Mouse (Mus musculus) lung, embryonic 16.5 days (tissue): ENCODE measurements around the gene Gm45234. TPM values are rescaled to one million over a fixed set of nuclear protein-coding genes. Genes with fewer than 3 reads are reported as not detected.

Experiments used
- ATAC-seq: fragments of 200-750 bp; cut with Nextera tagmentation; 2 replicates; pipeline ENCODE4 v1.8.0; 2017; ENCODE audit warnings: low read depth, mild to moderate bottlenecking, moderate library complexity
- H3K27ac ChIP-seq: fragments of 300-500 bp; sonication (generic); 2 replicates; pipeline ENCODE4 v1.5.1; 2014; ENCODE audit warnings: mild to moderate bottlenecking, control low read depth, low read length
- H3K27me3 ChIP-seq: fragments of 300-500 bp; sonication (generic); 2 replicates; pipeline ENCODE4 v1.6.1; 2014; ENCODE audit warnings: low read depth, low read length, mixed read lengths; ENCODE audit not compliant: control insufficient read depth, insufficient read depth
- H3K36me3 ChIP-seq: fragments of 300-500 bp; sonication (generic); 2 replicates; pipeline ENCODE4 v1.6.1; 2014; ENCODE audit warnings: low read length; ENCODE audit not compliant: control insufficient read depth, insufficient read depth
- H3K4me1 ChIP-seq: fragments of 300-500 bp; sonication (generic); replicated peaks from 2 replicates; pipeline ENCODE4 v1.6.1; 2014; ENCODE audit warnings: low read length, mixed read lengths; ENCODE audit not compliant: control insufficient read depth, insufficient read depth
- H3K4me2 ChIP-seq: fragments of 300-500 bp; sonication (generic); 2 replicates; pipeline ENCODE4 v1.6.1; 2014; ENCODE audit warnings: low read depth, low read length, control low read depth
- H3K4me3 ChIP-seq: fragments of 300-500 bp; sonication (generic); 2 replicates; pipeline ENCODE4 v1.5.1; 2014; ENCODE audit warnings: mild to moderate bottlenecking, low read length, control low read depth
- H3K9ac ChIP-seq: fragments of 300-500 bp; sonication (generic); 2 replicates; pipeline ENCODE4 v1.6.1; 2014; ENCODE audit warnings: low read length, control low read depth
- H3K9me3 ChIP-seq: fragments of 300-500 bp; sonication (generic); 2 replicates; pipeline ENCODE4 v1.6.1; 2016; ENCODE audit warnings: low read length; ENCODE audit not compliant: control insufficient read depth
- WGBS: fragments of 180-500 bp; shearing (Covaris S2); extraction: QIAGEN DNeasy Blood & Tissue Kit; methylation state at CpG from one replicate; pipeline ENCODE4 v1.1.7; 2014; 5-methylcytosine and 5-hydroxymethylcytosine counted together
- polyA plus RNA-seq: library from polyadenylated mRNA; unstranded; fragments of >200 nt; fragmentation: Nextera tagmentation; extraction: Ambion mirVana; gene quantifications from 2 replicates; pipeline ENCODE4 v1.2.1, GENCODE M21; 2015

Gm45234 gene
- polyA plus RNA-seq, 1 experiment from 2014 or later, result not detected

- WGBS, result 78% methylated on average over 11 of the region's 11 CpGs
- no peak overlapping the region for H3K4me2 ChIP-seq
- H3K27me3 ChIP-seq, result no peaks in the 10 kb centered on the region
- H3K4me3 ChIP-seq, result no peak overlapping the region
- H3K4me1 ChIP-seq, result peaks cover 26% of the 10 kb centered on the region
- no peaks in the 10 kb centered on the region for H3K36me3 ChIP-seq
- no peak overlapping the region for H3K27ac ChIP-seq
- no peaks in the 10 kb centered on the region for H3K9me3 ChIP-seq
- ATAC-seq, result no peak
- no peak overlapping the region for H3K9ac ChIP-seq
Observed at GRCm38 (mm10) chr6:124737040-124737439, 18.8 kb downstream of the Gm45234 start.

- no peaks in the 10 kb centered on the region for H3K36me3 ChIP-seq
- no peak overlapping the region for H3K4me2 ChIP-seq
- no peak overlapping the region for H3K27ac ChIP-seq
- no peaks in the 10 kb centered on the region for H3K27me3 ChIP-seq
- H3K9ac ChIP-seq, result no peak overlapping the region
- no peaks in the 10 kb centered on the region for H3K9me3 ChIP-seq
- H3K4me3 ChIP-seq, result no peak overlapping the region
- peaks cover 15% of the 10 kb centered on the region for H3K4me1 ChIP-seq
- no peak for ATAC-seq
- 84% methylated on average over 3 of the region's 3 CpGs for WGBS
Observed at GRCm38 (mm10) chr6:124734417-124734816, 21.4 kb downstream of the Gm45234 start.

- WGBS, result 45% methylated on average over 19 of the region's 19 CpGs
- H3K27me3 ChIP-seq, result no peaks in the 10 kb centered on the region
- peak overlapping the region; percentile 21 for H3K9ac ChIP-seq
- ATAC-seq, result peak; percentile 78
- 0 out of 2 replicates have a peak overlapping the region, but pooled peaks have one; percentile 8 for H3K4me2 ChIP-seq
- peak overlapping the region; percentile 8; the same call in 1 of the 2 replicates for H3K4me3 ChIP-seq
- peak overlapping the region; percentile 28; the same call in 1 of the 2 replicates for H3K27ac ChIP-seq
- peaks cover 4% of the 10 kb centered on the region; the same call in 1 of the 2 replicates for H3K4me1 ChIP-seq
- H3K36me3 ChIP-seq, result no peaks in the 10 kb centered on the region
- no peaks in the 10 kb centered on the region for H3K9me3 ChIP-seq
Observed at GRCm38 (mm10) chr6:124732476-124733370, 23.1 kb downstream of the Gm45234 start.

- Histone ChIP-seq H3K4me2 (no peak overlapping the region), H3K27ac (no peak overlapping the region), H3K36me3 (no peaks in the 10 kb centered on the region), H3K4me1 (0 out of 2 replicates have a peak, but pooled peaks cover 3% of the 10 kb centered on the region), H3K27me3 (no peaks in the 10 kb centered on the region), H3K4me3 (no peak overlapping the region), H3K9ac (no peak overlapping the region), H3K9me3 (no peaks in the 10 kb centered on the region)
- 79% methylated on average over 7 of the region's 7 CpGs for WGBS
- ATAC-seq, result no peak
Observed at GRCm38 (mm10) chr6:124731038-124731437, 24.8 kb downstream of the Gm45234 start.

- H3K27ac ChIP-seq, result no peak overlapping the region
- H3K9me3 ChIP-seq, result no peaks in the 10 kb centered on the region
- no peak for ATAC-seq
- no peak overlapping the region for H3K9ac ChIP-seq
- H3K27me3 ChIP-seq, result no peaks in the 10 kb centered on the region
- no peaks in the 10 kb centered on the region for H3K36me3 ChIP-seq
- no peak overlapping the region for H3K4me3 ChIP-seq
- 67% methylated on average over 8 of the region's 8 CpGs for WGBS
- H3K4me2 ChIP-seq, result no peak overlapping the region
- H3K4me1 ChIP-seq, result 0 out of 2 replicates have a peak, but pooled peaks cover 3% of the 10 kb centered on the region
Observed at GRCm38 (mm10) chr6:124729850-124730705, 25.7 kb downstream of the Gm45234 start.

- whole genome bisulfite sequencing, result 87% methylated on average over 10 of the region's 10 CpGs
- Histone ChIP-seq H3K9me3 (no peaks in the 10 kb centered on the region), H3K4me3 (no peak overlapping the region), H3K27ac (no peak overlapping the region), H3K4me1 (0 out of 2 replicates have a peak, but pooled peaks cover 3% of the 10 kb centered on the region), H3K4me2 (no peak overlapping the region), H3K36me3 (no peaks in the 10 kb centered on the region), H3K9ac (no peak overlapping the region), H3K27me3 (no peaks in the 10 kb centered on the region)
- no peak for ATAC-seq
Observed at GRCm38 (mm10) chr6:124728621-124729020, 27.2 kb downstream of the Gm45234 start.

GRCm38 (mm10) chr6:124724472-124724871 is 31.3 kb downstream of the Gm45234 start:
- H3K4me2 ChIP-seq, result no peak overlapping the region
- H3K4me3 ChIP-seq, result no peak overlapping the region
- no peaks in the 10 kb centered on the region for H3K27me3 ChIP-seq
- no peak for ATAC-seq
- H3K27ac ChIP-seq, result no peak overlapping the region
- H3K9ac ChIP-seq, result no peak overlapping the region
- 85% methylated on average over 10 of the region's 10 CpGs for WGBS
- no peaks in the 10 kb centered on the region for H3K36me3 ChIP-seq
- no peaks in the 10 kb centered on the region for H3K9me3 ChIP-seq
- no peaks in the 10 kb centered on the region for H3K4me1 ChIP-seq

- Histone ChIP-seq H3K27ac (no peak overlapping the region), H3K36me3 (no peaks in the 10 kb centered on the region), H3K9ac (no peak overlapping the region), H3K4me3 (no peak overlapping the region), H3K9me3 (no peaks in the 10 kb centered on the region), H3K4me1 (no peaks in the 10 kb centered on the region), H3K27me3 (no peaks in the 10 kb centered on the region), H3K4me2 (no peak overlapping the region)
- WGBS, result 60% methylated on average over 8 of the region's 8 CpGs
- no peak for ATAC-seq
Observed at GRCm38 (mm10) chr6:124723541-124723940, 32.3 kb downstream of the Gm45234 start.
